Mouse (Mus musculus): ENCODE data around the gene E2f8.

- TF ChIP-seq CTCF (IDR thresholded peaks at IDR 0.05), result no peak
- TF ChIP-seq EP300 (IDR thresholded peaks at IDR 0.05), result no peak
Observed at GRCm38 (mm10) chr7:48829177-48829910, 52.1 kb downstream of the E2f8 start.

Data from lung, postnatal 0 days (tissue).